Mouse (Mus musculus) MEL (cell line): ENCODE results near the gene Lingo1. TPM values are rescaled to one million over a fixed set of nuclear protein-coding genes. Genes with fewer than 3 reads are reported as not detected.

ENCODE experiments used
- DNase-seq: peaks from one replicate; pipeline ENCODE4 v3.0.0; 2011; ENCODE audit warnings: low read depth, low spot score
- H3K27ac ChIP-seq: 2 replicates; pipeline ENCODE4 v1.5.1; 2012; ENCODE audit warnings: low read depth, mild to moderate bottlenecking, control low read depth, low read length, moderate library complexity; ENCODE audit not compliant: control insufficient read depth
- H3K27me3 ChIP-seq, 2 experiments: fragments of 150-350 bp in 1 of 2; sonication (generic) in 1 of 2; 2 replicates each; pipeline ENCODE4 v1.6.1; 2012; ENCODE audit warnings: low read length in 2 of 2, mild to moderate bottlenecking in 2 of 2, improper control_type of control experiment in 1 of 2, moderate library complexity in 1 of 2; ENCODE audit not compliant: insufficient read depth in 2 of 2, control insufficient read depth in 1 of 2
- H3K36me3 ChIP-seq, 2 experiments: 2 replicates each; pipeline ENCODE4 v1.6.1; 2012 to 2014; ENCODE audit warnings: low read length in 2 of 2, improper control_type of control experiment in 1 of 2, inconsistent platforms in 1 of 2, mild to moderate bottlenecking in 1 of 2; ENCODE audit not compliant: insufficient read depth in 2 of 2, control insufficient read depth in 1 of 2
- H3K4me1 ChIP-seq, 2 experiments: fragments of 150-350 bp in 1 of 2; sonication (generic) in 1 of 2; 2 replicates each; pipeline ENCODE4 v1.6.1; 2012; ENCODE audit warnings: low read length in 2 of 2, improper control_type of control experiment in 1 of 2, mild to moderate bottlenecking in 1 of 2; ENCODE audit not compliant: insufficient read depth in 2 of 2, control insufficient read depth in 1 of 2
- H3K4me3 ChIP-seq, 2 experiments: fragments of 150-350 bp in 1 of 2; sonication (generic) in 1 of 2; 2 replicates each; pipeline ENCODE4 v1.5.1; 2012; ENCODE audit warnings: low read depth in 2 of 2, low read length in 2 of 2, mild to moderate bottlenecking in 2 of 2, moderate library complexity in 2 of 2, control low read depth in 1 of 2, improper control_type of control experiment in 1 of 2; ENCODE audit not compliant: control insufficient read depth in 1 of 2, insufficient read depth in 1 of 2
- H3K79me2 ChIP-seq: 2 replicates; pipeline ENCODE4 v1.6.1; 2012; ENCODE audit warnings: mild to moderate bottlenecking, low read length, moderate library complexity; ENCODE audit not compliant: control insufficient read depth, poor library complexity, insufficient read depth
- H3K9ac ChIP-seq: 2 replicates; pipeline ENCODE4 v1.6.1; 2012; ENCODE audit warnings: low read depth, mild to moderate bottlenecking, control low read depth, low read length, moderate library complexity; ENCODE audit not compliant: control insufficient read depth, poor library complexity, severe bottlenecking
- H3K9me3 ChIP-seq: fragments of 150-350 bp; sonication (generic); replicated peaks from 2 replicates; pipeline ENCODE4 v1.6.1; 2012; ENCODE audit warnings: mild to moderate bottlenecking, low read length, improper control_type of control experiment, moderate library complexity; ENCODE audit not compliant: insufficient read depth
- CHD1 ChIP-seq: IDR thresholded peaks from 2 replicates; pipeline ENCODE4 v1.6.1; 2012; ENCODE audit warnings: low read depth, mild to moderate bottlenecking, inconsistent platforms, low read length, improper control_type of control experiment
- E2F4 ChIP-seq: IDR thresholded peaks from 2 replicates; pipeline ENCODE4 v1.6.1; 2011; ENCODE audit warnings: low read depth, low read length, improper control_type of control experiment, borderline replicate concordance
- JUND ChIP-seq: IDR thresholded peaks from 2 replicates; pipeline ENCODE4 v1.6.1; 2011; ENCODE audit warnings: low read depth, mild to moderate bottlenecking, improper control_type of control experiment, low read length
- KAT2A ChIP-seq: conservative IDR thresholded peaks from 2 replicates; pipeline ENCODE4 v1.6.1; 2012; ENCODE audit warnings: low read depth, low read length, improper control_type of control experiment, inconsistent platforms
- MAFK ChIP-seq: IDR thresholded peaks from 2 replicates; pipeline ENCODE4 v1.6.1; 2011; ENCODE audit warnings: low read depth, mild to moderate bottlenecking, low read length, improper control_type of control experiment, borderline replicate concordance
- MAX ChIP-seq: IDR thresholded peaks from 2 replicates; pipeline ENCODE4 v1.6.1; 2011; ENCODE audit warnings: low read length, improper control_type of control experiment
- MAZ ChIP-seq: IDR thresholded peaks from 2 replicates; pipeline ENCODE4 v1.6.1; 2012; ENCODE audit warnings: low read depth, mild to moderate bottlenecking, inconsistent platforms, low read length, improper control_type of control experiment
- NELFE ChIP-seq: IDR thresholded peaks from 2 replicates; pipeline ENCODE4 v1.6.1; 2011; ENCODE audit warnings: low read depth, low read length, improper control_type of control experiment
- NRF1 ChIP-seq: IDR thresholded peaks from 2 replicates; pipeline ENCODE4 v1.6.1; 2014; ENCODE audit warnings: low read depth, mild to moderate bottlenecking, inconsistent platforms, low read length, improper control_type of control experiment, moderate library complexity; ENCODE audit not compliant: poor library complexity, insufficient read depth, severe bottlenecking
- POLR2A ChIP-seq, 2 experiments: IDR thresholded peaks; 2 replicates each; pipeline ENCODE4 v1.6.1; 2011 to 2012; ENCODE audit warnings: low read length in 2 of 2, mild to moderate bottlenecking in 2 of 2, control low read depth in 1 of 2, improper control_type of control experiment in 1 of 2, low read depth in 1 of 2, moderate library complexity in 1 of 2; ENCODE audit not compliant: control insufficient read depth in 1 of 2, insufficient read depth in 1 of 2, poor library complexity in 1 of 2
- POLR2AphosphoS2 ChIP-seq: IDR thresholded peaks from 2 replicates; pipeline ENCODE4 v1.6.1; 2011; ENCODE audit warnings: low read length, improper control_type of control experiment
- RAD21 ChIP-seq: IDR thresholded peaks from 2 replicates; pipeline ENCODE4 v1.6.1; 2011; ENCODE audit warnings: mild to moderate bottlenecking, low read depth, low read length, improper control_type of control experiment
- RCOR1 ChIP-seq: IDR thresholded peaks from 2 replicates; pipeline ENCODE4 v1.6.1; 2012; ENCODE audit warnings: low read depth, mild to moderate bottlenecking, inconsistent platforms, low read length, improper control_type of control experiment
- SIN3A ChIP-seq: IDR thresholded peaks from 2 replicates; pipeline ENCODE4 v1.6.1; 2012; ENCODE audit warnings: low read length, improper control_type of control experiment, inconsistent platforms
- UBTF ChIP-seq: IDR thresholded peaks from 2 replicates; pipeline ENCODE4 v1.6.1; 2012; ENCODE audit warnings: low read depth, mild to moderate bottlenecking, inconsistent platforms, low read length, improper control_type of control experiment, moderate library complexity, borderline replicate concordance; ENCODE audit not compliant: insufficient read depth
- ZKSCAN1 ChIP-seq: IDR thresholded peaks from 2 replicates; pipeline ENCODE4 v1.6.1; 2012; ENCODE audit warnings: low read depth, mild to moderate bottlenecking, inconsistent platforms, low read length, improper control_type of control experiment, moderate library complexity
- ZMIZ1 ChIP-seq: IDR thresholded peaks from 2 replicates; pipeline ENCODE4 v1.6.1; 2012; ENCODE audit warnings: low read depth, mild to moderate bottlenecking, inconsistent platforms, low read length, improper control_type of control experiment, moderate library complexity
- polyA plus RNA-seq, 2 experiments: library from polyadenylated mRNA; stranded (reverse) in 1 of 2; unstranded in 1 of 2; fragments of >175 nt in 1 of 2; fragments of >200 nt in 1 of 2; gene quantifications; 2 replicates each; pipeline versions ENCODE4 v1.2.1 to v1.2.4; 2012; ENCODE audit warnings: low replicate concordance in 2 of 2, low read depth in 1 of 2; ENCODE audit not compliant: insufficient read length in 2 of 2, insufficient read depth in 1 of 2, missing spikeins in 1 of 2
- total RNA-seq: library from RNA; depleted of rRNA; stranded (reverse); fragments of 300-350 nt; gene quantifications from 2 replicates; pipeline ENCODE4 v1.2.3, GENCODE M21; 2012

Lingo1 gene
- total and polyA plus RNA-seq, 3 experiments: not detected

DNA sequence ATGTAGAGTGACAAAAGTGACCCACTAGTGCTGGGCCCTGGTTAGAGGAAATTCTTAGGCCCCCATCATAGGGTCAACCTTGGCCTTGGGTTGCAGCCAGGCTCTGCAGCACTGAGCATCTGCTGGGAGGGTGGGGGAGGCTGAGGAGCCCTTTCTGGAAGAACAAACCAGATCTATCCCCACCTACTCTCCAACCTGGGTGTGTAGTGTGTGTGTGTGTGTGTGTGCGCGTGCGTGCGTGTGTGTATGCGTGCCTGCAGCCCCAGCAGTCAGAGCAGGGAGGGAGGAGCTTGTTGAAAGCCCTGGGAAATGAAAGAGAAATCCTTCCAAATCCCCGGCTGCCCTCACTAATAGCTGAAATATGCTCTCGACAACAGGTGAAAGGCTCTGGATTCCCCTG is 133.3 kb downstream of the Lingo1 start:
- H3K27ac ChIP-seq: no peak overlapping the region
- DNase-seq: no peak
- no peak overlapping the region for H3K4me3 ChIP-seq
- no peaks in the 10 kb centered on the region for H3K79me2 ChIP-seq
- no peaks in the 10 kb centered on the region for H3K9me3 ChIP-seq
- H3K36me3 ChIP-seq: no peaks in the 10 kb centered on the region
- TF ChIP-seq NELFE: no peak
- no peak for TF ChIP-seq UBTF
- no peak for TF ChIP-seq SIN3A
- TF ChIP-seq POLR2AphosphoS2: no peak
- TF ChIP-seq CHD1: no peak
- TF ChIP-seq E2F4: no peak
- no peak for TF ChIP-seq MAX
- TF ChIP-seq MAFK: no peak
- no peak for TF ChIP-seq JUND
- no peaks in the 10 kb centered on the region for H3K27me3 ChIP-seq
- no peak overlapping the region for H3K9ac ChIP-seq
- H3K4me1 ChIP-seq: no peaks in the 10 kb centered on the region

DNA sequence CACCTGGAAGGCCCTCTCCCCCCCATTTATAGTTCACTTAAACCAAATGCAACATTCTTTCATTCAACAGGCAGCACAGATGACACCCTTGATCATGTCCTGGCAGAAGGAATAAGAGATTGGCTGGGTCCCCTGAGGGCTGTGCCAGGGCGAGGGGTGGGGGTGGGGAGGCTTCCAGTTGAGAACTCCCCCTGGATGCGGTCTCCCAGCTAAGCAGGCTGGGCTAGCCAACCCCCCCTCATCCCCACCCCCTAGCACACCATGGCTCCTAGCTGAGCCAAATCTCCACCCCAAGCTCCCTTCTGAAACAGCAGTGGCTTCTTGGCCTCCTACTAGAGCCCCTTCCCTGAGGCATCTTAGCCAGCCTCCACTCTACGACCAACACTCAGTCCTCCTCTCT is 133.9 kb downstream of the Lingo1 start:
- H3K27ac ChIP-seq: no peak overlapping the region
- H3K36me3 ChIP-seq: no peaks in the 10 kb centered on the region
- H3K4me3 ChIP-seq: no peak overlapping the region
- H3K9ac ChIP-seq: no peak overlapping the region
- H3K9me3 ChIP-seq: no peaks in the 10 kb centered on the region
- peaks cover 0 to 2% of the 10 kb centered on the region in 2 experiments; a peak in 1 of 4 replicates for H3K27me3 ChIP-seq
- H3K79me2 ChIP-seq: no peaks in the 10 kb centered on the region
- TF ChIP-seq KAT2A (no peak), RCOR1 (no peak), JUND (no peak), E2F4 (no peak), MAFK (no peak), SIN3A (no peak), POLR2A (IDR thresholded peaks at IDR 0.05; ENCODE audit: control insufficient read depth in 1 of 2, insufficient read depth in 1 of 2, low read depth in 1 of 2, low read length in 2 of 2, poor library complexity in 1 of 2) (no peak), ZMIZ1 (no peak), POLR2AphosphoS2 (no peak), ZKSCAN1 (no peak), NRF1 (no peak), MAX (no peak), MAZ (no peak), RAD21 (no peak)
- no peaks in the 10 kb centered on the region for H3K4me1 ChIP-seq
- DNase-seq: no peak
